Mouse (Mus musculus) Muller cell, postnatal 12 days (primary cell): Measurements from ENCODE around the gene 4930426L09Rik.
"Not testable (repeated sequence)": the region's sequence is repeated elsewhere in the genome, so short reads cannot be mapped to it uniquely, and the experiment has no call there.

ENCODE experiments used
- DNase-seq: peaks from one replicate; pipeline ENCODE4 v3.0.0-alpha.2; 2015; ENCODE audit errors: inconsistent ontology term

The 4930426L09Rik gene

DNA sequence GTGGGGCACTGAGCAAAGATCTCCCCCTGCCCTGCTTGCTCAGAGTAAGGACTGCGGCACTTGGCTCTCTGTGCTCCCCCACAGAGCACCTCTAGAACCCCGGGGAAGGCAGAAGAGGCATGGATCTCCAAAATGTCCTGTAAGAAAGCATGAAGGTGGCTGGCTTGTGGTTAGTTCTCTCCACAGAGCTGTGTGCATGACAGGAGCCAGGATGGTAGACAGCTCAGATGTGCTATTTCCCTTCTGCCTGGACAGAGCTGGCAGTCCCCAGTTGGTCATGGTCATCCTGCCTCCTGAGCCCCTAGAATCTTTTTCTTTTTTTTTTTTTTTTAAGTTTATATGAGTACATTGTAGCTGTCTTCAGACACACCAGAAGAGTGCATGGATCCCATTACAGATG lies 27.7 kb upstream of the 4930426L09Rik start:
- DNase-seq: no peak

DNA sequence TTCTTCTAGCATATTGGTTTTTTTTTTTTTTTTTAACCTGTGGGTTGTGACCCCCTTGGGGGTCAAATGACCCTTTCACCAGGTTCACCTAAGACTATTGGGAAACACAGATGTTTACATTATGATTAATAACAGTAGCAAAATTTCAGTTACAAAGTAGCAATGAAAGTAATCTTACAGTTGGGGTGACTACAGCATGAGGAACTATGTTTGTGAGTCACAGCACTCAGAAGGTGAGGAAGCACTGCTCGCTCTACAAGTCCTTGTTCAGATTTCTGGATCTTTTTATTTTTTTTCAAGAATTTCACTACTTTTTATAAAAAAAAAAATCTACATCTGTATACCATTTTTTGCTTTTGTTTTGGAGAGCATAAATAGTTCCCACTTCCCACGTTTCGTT lies 26.6 kb upstream of the 4930426L09Rik start:
- no peak for DNase-seq

DNA sequence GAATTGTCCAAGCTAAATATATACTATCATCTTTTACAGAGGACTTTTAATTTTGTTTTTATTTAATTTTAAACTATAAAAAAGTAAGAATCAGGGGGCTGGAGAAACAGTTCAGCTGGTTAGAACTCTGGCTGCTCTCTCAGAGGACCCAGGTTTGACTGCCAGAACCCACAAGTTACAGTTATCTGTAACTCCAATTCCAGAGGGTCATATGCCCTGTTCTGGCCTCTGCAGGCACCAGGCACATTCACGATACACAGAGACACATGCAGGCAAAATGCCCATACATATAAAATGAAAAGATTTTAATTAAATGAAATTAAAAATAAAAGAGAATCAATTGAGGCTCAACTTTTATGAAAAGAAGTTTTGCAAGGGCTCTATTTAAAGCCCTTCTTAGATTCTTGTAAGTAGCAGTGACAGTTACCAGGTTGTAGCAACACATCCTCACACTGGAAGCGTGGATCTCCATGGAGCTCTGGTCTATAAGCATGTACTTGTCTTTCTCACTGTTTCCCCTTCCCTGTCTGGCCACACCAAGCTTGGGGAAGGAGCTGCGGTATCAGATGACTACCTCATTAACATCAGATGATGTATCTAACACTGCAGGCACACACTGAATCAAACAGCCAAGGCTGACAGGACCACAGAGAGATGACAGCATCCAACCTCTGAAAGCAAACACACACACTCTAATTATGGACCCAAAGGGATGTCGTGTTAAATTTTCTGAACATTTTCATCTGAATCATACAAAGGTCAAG lies 23.1 kb upstream of the 4930426L09Rik start:
- DNase-seq: peak; percentile 51

DNA sequence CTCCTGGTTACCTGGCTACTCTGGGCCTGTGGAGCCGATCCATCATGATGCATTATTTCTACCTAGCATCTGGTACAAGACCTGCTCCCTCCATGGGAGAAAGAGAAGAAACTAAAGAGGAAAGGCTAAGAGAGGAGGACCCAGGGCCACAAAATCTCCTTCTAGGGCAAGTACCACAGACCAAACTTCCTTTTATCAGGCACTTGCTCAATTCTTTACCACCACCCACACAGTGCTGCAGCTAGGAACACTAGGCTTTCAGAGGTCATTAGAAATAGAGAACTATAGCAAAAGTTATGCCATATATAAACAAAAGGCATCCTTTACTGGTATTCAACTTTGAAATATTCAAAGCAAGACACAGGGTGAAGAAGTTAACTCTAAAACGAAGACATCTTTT lies 22.0 kb upstream of the 4930426L09Rik start:
- no peak for DNase-seq

DNA sequence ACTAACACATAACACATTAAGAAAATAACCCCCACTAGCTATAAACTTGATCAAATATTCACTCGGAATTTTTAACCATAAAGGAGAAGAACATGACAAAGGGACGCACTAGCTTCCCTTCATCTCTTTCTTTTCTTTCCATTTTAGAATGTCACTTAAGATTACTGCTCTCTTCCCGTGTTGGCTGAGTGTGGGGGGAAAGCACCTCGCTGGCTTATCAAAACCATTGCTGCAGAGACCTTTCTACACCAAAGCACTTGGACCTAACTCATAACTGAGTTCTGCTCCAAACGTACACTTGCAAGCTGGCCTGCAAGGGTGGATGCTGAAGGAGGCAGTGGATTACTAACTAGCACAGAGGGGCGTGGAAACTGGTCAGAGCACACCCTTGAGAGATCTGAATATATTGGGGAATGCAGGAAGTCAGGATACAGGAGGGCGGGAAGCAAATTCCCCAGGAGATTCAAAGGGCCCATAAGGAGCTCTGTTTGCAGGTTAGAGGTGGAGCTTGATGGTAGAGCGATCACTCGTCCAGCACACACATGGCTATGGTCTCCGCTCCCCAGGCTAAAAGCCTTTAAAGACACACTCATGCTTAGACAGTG lies 20.8 kb upstream of the 4930426L09Rik start:
- no peak for DNase-seq

DNA sequence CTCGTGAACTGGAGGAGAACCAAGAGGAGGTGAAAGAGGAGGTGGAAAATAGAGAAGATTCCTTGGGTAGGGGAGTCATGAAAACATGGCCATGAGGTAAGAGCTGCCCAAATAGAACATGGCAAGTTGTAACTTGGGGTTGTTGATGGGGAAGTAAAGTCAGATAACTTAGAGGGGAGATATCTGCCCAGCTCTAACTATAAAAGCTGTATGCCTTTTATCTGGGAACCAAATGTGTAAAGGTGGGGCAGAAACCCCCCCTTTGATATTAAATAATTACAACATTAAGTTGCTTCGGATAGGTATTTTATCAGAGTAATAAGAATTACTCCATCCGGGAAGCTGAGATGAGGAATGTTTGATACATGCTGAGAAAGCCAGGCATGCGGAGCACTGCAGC lies 19.1 kb upstream of the 4930426L09Rik start:
- no peak for DNase-seq

DNA sequence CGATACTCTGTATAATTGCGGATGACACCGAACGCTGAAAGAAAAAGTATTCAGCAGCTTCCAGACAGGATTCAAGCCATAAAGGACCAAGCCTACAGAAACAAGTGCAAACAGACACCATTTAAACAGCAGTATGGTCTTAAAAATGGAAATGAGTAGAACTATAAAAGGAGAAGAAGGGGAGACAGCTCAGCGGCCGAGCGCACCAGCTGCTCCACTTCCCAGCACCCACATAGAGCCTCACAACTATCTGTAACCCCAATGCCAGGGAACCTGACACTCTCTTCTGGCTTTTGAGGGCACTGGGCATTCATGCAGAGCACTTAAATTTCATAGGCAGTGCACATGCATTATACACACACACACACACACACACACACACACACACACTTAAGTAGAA lies 18.5 kb upstream of the 4930426L09Rik start:
- DNase-seq: no peak

DNA sequence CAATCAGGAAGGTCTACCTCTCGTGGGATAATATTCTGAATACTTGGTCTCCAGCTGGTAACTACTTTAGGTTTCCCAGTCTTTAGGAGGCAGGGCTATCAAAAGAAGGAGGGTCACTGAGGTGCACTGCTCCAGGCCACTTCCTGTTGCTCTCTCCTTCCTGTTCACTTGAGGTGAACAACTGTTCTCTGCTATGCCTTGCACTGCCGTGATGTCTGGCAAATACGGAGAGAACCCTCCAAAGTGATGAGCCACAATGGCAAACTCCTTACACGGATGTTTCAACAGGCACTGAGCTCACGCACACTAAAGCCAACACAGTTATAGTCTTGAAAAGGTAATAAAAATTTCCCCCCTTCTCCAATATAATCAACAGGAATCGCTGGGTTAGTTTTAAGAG lies 15.6 kb upstream of the 4930426L09Rik start:
- no peak for DNase-seq

DNA sequence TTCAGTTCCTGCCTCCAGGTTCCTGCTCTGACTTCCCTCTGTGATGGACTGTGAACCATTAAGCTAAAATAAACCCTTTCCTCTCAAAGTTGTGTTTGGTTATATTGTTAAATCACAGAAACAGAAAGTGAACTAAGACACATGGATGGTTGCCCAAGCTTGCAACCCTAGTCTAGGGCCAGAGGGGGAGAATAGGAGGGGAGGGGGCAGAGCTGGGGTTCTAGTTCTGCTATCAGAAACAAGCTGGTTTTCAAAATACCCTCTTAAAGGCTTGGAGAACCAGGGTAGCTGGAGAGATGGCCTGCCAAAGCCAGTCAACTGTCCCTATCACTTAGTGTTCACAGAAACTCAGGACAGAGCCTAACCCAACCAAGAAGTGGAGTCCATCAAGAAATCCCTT lies 14.6 kb upstream of the 4930426L09Rik start:
- no peak for DNase-seq

DNA sequence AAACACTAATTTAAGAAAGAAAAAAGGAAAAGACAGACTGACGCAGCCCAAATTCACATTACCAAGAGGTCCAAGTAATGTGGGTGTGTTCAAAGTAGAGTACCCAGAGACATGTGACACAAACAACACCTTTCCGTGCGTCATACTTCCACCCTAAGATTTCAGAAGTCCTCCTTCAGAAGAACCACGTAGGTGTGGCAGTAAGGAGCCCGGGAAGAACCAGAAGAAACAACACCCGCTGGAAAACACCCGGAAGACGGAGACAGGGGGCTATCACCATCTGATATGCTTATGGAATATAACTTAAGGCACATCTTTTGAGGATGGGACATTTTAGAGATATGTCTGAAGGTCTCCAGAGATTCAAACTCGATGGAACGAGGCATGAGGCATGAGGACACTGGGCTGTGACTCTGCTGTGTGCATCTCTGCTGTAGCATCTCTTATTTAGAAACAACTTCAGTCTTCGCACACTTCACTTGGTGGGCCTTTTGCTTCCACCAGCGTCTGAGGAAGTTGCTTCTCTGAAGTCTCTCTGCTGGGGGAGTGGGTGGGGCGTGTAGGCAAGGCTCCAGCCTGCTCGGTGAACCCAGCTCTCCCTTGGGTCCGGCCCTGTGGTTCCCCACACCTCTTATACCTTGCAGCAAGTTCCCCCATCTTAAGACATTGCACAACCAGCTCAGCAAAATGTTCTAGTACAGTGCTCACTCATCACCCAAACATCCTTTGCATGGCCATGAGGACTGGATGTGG lies 13.9 kb upstream of the 4930426L09Rik start:
- no peak for DNase-seq

DNA sequence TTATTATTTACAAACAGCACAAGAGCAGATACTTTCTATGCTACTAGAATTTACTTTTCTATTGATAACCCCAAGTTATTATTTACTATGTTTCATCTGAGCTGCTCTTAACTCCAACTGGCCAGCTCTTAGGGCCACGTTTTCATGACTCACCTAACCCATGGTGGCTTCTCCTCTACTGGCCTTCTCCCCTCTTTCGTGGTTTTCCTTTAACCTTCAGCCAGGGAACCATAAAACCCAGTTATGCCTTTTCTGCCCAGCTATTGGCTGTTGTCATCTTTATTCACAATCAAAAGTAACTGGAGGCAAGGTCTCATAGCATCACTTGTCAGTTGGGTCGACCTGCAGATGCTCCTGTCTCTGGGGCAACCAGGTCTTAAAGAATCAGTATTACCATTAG lies 12.6 kb upstream of the 4930426L09Rik start:
- no peak for DNase-seq

DNA sequence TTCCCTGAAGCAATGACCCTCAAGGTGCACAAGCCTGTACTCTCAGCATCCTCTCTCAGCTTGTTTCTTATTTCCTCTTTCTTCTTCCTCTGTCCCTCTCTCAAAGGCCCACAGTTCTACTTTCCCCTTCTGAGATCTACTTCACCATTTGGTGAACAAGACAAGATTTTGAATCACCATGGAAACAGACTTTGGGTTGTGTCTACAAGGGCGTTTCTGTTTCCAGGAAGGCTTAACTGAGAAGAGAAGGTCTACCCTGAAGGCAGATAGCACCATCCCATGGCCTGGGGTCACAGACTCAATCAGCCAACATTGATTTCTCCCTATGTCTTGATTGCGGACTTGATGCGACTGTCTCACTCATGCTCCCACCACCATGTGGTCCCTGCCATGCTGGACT lies 9.3 kb upstream of the 4930426L09Rik start:
- DNase-seq: no peak

DNA sequence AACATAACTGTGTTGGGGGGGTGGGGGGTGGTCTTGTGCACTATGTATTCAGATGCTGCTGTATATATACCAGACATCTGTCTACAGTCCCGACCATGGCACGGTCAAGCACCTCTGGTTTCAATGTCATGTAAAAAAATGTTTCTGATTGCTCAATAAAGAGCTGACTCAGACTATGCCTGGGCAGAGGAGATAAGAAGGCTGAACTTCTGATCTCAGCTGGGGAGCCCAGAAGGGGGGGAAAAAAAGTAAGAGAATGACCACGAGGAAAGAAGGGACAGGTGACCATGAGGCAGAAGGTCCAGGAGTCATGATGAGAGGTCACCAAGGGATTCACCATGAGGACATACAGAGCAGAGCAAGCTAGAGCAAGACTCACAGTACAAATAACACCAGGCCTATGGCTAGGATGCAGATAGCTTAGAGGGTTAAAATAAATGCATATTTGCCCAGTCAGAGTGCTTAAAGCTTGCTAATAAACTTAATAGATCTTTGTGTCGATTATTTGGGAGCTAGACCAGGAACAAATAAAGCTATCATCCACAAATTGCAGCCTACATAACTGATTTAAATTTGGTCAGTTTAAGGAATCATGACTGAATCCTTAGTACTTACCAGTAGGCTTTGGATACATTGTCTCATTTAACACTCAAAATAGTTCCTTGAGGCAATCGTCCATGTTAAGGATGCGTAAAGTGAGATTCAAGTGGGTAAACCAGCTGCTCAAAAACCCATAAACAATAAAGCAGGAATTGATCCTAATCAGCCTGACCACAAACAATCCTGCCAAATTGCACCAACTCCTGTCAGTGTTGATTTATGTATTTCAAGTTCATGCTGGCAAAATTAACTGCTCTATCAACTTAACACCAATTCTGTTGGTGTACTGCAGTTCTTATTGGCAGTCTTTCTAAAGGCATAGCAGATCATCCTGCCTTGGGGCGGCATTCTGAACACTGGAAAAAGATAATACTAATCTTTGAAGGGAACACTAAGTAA lies 5.3 kb upstream of the 4930426L09Rik start:
- DNase-seq: peak; percentile 72

DNA sequence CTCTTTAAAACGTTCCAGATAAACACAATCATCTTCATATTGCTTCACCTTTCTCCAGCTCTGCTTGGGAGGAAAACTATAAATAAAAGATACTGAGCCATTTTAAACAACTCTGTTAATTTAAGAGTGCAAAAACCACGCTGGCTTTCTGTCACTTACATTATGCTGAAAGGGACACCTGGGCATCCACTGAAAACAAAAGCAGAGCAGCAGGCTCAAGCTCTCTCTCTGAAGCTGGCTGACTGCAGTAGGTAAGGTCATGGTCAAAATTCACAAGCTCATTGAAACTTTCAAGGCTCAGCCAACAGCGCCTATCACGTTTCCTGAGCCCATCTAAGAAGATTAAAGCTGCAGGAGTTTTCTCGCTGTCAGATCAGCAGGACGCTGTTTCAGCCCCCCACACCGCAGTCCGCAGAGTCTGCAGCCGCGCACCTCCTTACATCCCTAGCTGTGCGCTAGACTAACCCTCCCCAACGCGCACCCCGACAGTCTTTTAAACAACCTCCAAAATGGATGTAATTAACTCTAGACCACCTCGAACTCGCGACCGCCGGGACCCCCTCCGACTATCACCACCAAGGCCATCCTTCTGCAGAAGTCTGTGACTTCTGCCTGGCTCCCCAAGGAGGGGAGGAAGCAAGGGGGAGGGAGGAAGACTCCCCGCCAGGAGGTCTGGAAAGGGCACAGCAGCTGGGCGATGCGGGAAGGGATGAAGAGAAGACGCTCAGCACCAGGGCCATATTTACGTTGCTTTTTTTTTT lies 1.5 kb upstream of the 4930426L09Rik start:
- DNase-seq: peak; percentile 28

DNA sequence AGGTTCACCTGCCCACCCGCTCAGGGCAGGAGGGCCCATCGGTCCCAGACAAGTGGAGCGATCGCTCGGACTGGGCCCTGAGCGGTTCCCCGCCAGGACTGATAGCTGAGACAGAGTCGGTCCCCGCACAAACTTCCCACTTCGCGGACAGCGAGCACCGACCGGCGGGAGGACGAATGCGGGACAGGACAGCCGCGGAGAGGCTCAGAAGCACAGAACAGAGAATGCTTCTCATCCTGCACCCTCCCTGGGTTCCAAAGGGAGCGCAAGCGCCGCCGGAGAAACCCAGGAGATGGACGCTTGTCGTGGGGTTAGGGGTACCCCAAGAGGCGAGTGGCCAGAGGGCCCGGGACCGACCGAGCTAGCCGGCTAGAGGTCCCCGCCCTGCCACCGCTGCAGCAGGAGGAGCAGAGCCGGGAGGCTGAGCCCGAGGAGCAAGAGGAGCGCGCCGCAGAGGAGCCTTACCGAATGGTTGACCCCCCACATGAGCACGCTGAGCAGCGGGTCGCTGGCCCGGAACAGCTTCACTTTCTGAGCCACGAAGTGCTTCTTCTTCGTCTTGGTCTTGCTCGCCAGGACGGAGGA lies 664 bp upstream of the 4930426L09Rik start:
- DNase-seq: peak; percentile 73

DNA sequence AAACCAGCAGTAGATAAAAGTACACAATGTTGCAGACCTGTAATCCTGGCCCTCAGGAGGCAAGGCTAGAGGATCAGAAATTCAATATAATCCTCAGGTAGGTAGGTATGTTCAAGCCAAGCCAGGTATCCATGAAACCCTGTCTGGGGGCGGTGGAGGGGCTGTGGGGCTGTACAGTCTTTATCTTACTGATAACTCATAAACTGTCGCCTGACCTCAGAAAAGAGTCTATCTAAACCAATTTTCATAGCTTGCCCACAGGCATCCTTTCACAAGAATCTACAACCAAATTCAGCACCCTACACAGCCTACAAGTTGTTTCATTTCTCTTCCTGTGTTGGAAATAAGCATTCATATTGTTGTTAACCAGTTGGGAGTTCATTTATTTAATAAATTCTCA lies 1.3 kb downstream of the 4930426L09Rik start:
- DNase-seq: no peak

DNA sequence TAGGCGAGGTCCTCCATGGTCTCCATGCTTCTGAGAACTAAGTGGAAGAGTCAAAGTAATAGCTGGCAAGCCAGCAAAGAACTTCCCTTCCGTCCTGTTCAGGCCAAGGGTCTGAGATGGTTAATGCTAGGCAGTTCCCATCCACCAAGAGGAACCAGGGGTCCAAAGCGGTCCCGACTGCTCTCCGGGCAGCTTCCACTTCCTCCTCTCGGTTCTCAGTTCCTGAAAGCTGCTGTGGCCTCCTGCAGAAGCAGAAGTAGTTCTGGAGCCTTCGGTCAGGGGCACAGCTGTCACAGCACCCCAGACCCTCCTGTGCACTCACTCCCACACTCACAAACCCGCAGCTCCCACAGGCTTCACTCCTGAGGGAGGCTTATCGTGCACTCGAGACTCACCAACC lies 6.7 kb downstream of the 4930426L09Rik start:
- no peak for DNase-seq

DNA sequence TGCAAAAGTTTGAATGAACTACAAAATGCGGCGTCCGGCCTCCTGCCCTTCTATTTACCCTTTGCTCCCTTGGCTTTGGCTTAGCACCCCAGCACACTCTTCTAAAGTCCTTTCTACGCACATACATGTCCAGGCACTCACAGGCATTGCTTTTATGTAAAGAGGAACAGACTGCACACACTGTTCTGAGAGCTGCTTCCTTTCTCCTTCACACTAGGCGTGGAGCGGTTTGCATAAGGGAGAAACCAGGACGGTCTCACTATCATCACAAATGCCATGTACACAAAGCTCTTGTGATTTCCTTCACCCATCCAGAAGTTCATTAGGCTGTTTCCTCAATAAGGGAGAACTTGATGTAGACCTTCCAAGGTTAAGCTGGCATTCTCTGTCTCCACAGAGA lies 8.0 kb downstream of the 4930426L09Rik start:
- DNase-seq: no peak

DNA sequence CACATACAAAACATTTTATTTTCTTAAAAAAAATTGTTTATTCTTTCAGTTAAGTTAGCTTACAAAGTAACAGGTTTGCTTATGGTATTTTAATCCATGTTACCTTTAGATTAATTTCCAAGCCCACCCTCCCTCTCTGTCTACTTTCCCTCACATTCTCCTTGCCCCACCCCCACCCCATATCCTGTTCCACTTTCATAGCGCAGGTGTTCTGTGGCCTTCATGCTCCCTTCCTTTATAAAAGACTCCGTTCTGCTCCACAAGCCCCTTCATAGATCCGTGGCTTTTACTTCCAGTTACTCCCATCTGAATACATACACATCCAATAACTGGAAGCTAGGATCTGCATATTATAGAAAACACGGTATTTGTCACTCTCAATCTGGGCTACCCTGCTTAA lies 9.4 kb downstream of the 4930426L09Rik start:
- DNase-seq: no peak

DNA sequence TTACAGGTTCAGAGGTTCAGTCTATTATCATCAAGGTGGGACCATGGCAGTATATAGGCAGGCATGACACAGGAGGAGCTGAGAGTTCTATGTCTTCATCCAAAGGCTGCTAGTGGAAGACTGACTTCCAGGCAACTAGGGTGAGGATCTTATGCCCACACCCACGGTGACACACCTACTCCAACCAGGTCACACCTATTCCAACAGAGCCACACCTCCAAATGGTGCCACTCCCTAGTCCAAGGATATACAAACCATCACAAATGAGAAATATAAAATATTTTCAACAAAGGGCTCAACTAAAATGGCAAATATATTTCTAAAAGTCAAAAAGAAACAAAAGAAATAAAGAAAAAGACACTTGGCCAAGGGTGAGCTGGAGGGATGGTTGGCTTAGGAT lies 12.4 kb downstream of the 4930426L09Rik start:
- DNase-seq: not testable (repeated sequence)

DNA sequence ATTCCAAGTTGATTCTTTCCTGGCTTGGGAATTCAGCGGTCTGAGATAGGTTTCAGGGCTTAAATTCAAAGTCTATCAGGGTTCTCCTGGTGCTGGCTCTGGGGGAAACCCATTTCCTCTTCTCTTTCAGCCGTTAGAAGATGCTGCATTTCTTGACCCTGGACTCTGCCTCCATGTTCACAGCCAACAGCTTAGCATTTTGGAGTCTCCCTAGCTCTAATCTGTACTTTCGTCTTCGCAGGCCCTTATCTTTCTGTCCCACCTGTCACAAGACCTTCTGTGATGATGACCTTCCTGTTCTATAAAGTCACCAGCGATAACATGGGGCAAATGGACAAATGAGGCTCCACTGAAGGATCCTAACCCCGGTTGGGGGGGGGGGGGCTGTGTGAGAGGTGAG lies 13.3 kb downstream of the 4930426L09Rik start:
- DNase-seq: no peak
